Mouse (Mus musculus) cerebellum, postnatal 4 days (tissue): Measurements from ENCODE around the gene Vmn2r104.

Experiments
- DNase-seq, 2 experiments: peaks; one replicate each; pipeline ENCODE4 v3.0.0; 2022; ENCODE audit warnings: low spot score in 2 of 2, mixed read lengths in 1 of 2

The Vmn2r104 gene

GRCm38 (mm10) chr17:20048236-20048635, at the start of gene Vmn2r104:
Vmn2r104 (minus strand) TSS chr17:20048336.
- DNase-seq, result no peak

- DNase-seq, result no peak
Observed at GRCm38 (mm10) chr17:20074090-20074489, 26.0 kb upstream of the Vmn2r104 start.

- no peak for DNase-seq
Observed at GRCm38 (mm10) chr17:20071656-20072396, 23.7 kb upstream of the Vmn2r104 start.
